Mouse (Mus musculus): ENCODE data around the gene Tceal8.
A peak's percentile ranks its signal among the peaks of the same experiment; 100 is the strongest.
"Not testable (repeated sequence)": the region's sequence is repeated elsewhere in the genome, so short reads cannot be mapped to it uniquely, and the experiment has no call there.

Gene Tceal8

GRCm38 (mm10) chrX:136172118-136172551 is at the start of gene Tceal8:
TSS of gene Tceal8 (minus strand) at chrX:136172342.
- peak; percentile 83 for DNase-seq (ENCODE audit: low spot score in 2 of 2)

DNA sequence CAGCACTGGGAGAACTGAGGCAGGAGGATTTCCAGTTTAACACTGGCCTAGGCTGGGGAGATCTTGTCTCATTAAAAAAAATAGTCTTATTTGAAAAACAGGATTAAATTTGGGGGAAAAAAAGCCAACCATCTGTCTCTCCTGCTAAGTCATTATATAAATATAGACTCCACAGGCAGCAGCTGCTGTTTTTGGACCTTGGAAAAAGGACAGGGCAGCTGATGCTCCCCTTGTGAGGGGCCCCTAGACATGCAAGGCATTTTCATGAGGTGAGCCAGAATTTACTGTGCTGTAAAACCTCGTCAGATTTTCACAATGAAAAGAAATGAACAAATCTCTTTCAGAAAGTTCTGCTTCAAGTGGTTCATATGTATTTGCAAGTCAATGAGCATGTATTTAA is 44.2 kb upstream of the Tceal8 start:
- no peak for DNase-seq (ENCODE audit: low spot score in 2 of 2)

- not testable (repeated sequence) for DNase-seq (ENCODE audit: low spot score in 2 of 2)
These were observed 42.9 kb upstream of the Tceal8 start, which contains the start of the genes Tceal7 and Bex1 for GRCm38 (mm10) chrX:136214729-136215677. TSS of gene Tceal7 (plus strand) at chrX:136214779. TSS of gene Bex1 (minus strand) at chrX:136215513.

- no peak for DNase-seq (ENCODE audit: low spot score in 2 of 2)
These were observed 41.3 kb upstream of the Tceal8 start for GRCm38 (mm10) chrX:136213396-136213795.

DNA sequence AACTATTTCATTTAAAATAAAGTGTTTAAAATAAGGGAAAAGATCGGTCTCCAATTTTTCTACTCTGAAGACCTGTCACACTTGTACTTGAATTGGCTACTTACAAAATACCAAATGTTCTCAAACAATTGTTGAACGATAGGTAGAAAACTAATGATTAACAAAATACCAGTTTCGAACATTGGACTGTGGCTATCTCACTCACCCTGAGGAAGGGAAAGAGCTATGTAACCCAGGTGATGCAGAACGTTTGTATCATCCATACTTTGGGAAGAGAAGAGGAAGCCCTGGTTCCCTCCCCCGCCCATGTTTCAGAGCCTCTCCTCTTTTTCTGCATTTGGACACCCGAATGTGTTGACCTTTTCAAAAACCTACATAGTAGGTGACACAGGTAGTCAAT is 32.3 kb upstream of the Tceal8 start:
- no peak for DNase-seq (ENCODE audit: low spot score in 2 of 2)

DNA sequence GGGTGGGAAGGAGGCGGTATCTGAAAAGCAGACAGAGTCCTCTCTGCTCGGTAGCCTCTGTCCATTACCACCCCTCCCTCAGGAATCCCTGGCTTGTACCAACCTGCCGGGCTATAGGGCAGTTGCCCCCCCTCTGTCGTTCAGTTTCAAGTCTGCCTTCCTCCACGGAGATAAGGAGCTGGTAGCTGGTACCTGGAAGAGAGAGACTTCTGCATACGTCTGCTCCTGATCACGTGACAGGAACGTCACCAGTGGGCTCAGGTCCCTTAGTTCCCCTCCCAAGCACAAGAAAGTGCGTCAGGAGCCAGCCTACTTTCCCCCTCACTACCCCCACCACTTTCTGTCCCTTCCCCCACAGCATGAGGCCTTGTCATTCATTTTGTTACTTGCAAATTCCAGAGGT is 31.5 kb upstream of the Tceal8 start, which contains the start of gene Tceal5:
Gene Tceal5 (minus strand): TSS at position 213 of the 403 bp plus-strand sequence.
- no peak for DNase-seq (ENCODE audit: low spot score in 2 of 2)

DNA sequence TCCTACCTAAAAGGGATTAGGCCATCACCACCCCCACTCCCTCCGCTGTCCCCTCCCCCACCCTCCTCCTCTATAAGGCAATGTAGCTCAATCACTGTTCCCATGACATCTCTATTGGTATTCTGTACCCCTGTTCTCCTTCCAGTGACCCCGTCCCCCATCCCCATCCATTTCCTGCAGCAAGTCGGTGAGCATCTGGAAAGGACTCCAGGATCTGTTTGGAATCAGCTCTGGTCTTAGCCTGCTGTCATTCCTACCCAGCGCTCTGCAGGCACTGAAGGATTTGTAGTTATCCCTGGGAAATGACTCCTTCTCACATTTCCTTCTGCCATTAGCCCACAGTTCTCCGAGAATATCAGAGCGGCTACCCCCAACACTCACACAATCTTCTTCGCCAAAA is 31.1 kb upstream of the Tceal8 start:
- no peak for DNase-seq (ENCODE audit: low spot score in 2 of 2)

DNA sequence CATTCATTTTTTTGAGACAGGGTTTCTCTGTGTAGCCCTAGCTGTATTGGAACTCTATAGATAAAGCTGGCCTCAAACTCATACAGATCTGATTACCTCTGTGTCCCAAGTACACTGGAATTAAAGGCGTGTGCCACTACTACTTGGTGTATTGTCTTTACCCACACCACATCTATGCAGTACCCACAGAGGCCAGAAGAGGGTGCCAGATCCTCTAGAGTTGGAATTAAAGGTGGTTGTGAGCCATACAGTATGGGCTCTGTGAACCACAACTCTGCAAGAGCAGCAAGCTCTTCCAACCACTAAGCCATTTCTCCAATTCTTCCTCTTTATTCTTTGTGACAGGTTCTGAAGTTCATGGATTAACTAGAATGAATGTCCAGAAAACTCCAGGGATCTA is 24.7 kb upstream of the Tceal8 start:
- DNase-seq (ENCODE audit: low spot score in 2 of 2), result peak in 1 of 2 experiments; percentile 8

GRCm38 (mm10) chrX:136195193-136195944 is 23.2 kb upstream of the Tceal8 start:
- no peak for DNase-seq (ENCODE audit: low spot score in 2 of 2)

DNA sequence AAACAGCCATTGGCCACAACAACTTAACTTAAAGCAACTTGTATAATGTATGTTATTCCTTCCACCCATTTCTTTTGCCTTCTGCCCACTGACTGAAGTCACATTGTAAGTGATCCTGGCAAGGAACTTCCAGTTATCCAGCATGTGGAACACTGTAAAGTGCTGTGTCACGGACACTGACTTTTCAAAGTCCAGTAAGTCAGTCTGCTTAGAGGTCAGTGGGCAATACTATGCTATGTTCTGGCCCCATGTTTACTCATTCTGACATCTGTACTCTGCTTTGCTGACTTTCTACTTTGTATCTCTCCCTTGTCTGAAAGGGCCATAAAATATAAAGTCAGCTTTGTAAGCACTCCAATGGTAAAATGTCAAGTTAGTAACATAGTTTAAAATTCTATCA is 11.0 kb upstream of the Tceal8 start:
- no peak for DNase-seq (ENCODE audit: low spot score in 2 of 2)

DNA sequence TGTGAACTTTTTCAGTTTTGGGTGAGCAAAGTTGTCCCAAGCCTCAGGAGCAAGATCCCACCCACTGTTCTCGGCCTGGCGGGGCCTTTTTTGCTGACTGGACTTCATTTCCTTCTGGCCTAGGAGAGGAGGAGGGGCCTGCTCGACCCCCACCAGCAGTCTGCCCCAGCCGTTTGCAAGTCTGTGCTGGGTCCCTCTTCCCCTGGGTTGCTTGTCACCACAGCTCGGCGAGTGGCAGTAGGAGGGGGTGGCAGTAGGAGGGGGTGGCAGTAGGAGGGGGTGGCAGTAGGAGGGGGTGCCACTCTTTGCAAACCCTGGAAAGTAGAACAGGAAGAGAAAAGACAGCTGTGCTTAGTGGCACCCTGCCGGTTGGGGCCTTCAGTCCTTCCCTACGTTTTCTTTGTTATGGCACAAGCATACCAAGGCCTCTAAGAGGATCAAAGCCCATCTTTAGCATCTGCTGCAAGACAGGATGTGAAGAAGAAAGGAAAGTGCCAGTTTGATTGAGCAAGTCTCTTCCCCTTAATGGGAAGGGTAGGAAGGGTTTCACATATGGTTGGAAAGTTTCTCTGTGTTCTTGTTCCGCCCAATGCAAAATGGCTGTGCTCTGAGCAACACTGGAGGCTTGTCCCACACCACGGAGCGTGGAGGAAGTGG is 8.9 kb upstream of the Tceal8 start:
- no peak for DNase-seq (ENCODE audit: low spot score in 2 of 2)

GRCm38 (mm10) chrX:136172786-136173185 is 644 bp upstream of the Tceal8 start:
- DNase-seq (ENCODE audit: low spot score in 2 of 2), result no peak

DNA sequence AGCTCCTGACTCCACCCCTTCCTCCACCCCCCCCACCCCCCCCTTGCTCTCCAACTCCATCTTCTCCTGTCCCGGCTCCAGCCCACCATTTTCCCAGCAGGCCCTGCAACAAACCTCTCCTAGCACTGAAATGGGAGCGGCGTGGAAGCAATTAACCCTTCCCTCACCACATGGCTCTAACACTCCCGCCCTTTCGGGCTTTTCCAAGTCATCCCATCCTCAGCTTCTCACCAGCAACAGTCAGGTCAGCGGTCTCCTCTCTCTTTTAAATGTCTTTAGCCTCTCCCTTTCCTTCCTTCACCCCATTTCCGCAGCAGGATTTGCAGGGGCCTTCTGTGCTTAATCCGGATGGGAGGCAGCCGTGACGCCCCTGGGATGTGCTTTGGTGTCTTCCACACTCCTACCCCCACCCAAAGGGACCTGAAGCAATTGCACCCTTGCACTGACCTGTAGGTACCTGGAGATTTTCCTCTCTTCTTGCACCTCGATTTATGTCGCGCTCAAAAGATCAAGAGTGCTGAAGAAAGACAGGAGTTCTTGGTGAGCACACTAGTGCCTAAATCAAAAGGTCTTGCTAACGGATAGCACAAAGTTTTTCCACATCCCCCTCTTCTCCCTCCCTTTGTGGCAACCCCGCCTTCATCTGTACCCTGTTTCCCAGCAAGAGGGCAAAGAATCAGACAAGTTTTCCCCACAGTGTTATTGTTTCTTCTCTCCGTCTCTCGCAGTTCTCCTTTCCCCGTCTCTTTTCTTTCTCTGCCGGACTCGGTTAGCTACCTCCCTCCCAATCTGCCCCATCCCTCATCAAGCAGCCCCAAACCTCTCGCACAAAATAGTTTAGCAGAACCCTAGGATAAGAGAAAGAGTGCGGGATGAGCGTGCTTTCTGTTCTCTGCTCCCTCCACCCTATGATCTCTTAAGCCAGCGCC is 689 bp downstream of the Tceal8 start:
- DNase-seq (ENCODE audit: low spot score in 2 of 2), result peak; percentile 44 to 49

DNA sequence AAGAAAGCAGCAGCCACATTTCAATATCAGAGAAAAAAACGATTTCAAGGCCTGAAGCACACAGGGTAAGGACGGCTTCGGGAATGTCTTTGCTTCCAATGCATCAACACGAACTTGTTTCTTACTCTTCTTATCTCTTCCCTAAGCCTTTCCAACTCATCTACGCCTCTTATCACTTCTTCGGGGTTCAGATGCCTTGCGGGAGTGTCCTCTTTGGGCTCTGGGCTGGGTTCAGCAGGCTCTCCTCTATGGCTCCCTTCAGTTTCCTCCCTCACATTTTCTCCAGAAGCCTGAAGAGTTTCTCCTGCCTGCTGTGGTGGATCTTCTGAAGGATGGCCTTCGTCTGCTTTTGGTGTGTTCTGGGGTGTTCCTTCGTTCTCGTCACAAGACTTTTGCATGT is 1.5 kb downstream of the Tceal8 start:
- DNase-seq (ENCODE audit: low spot score in 2 of 2), result peak in 1 of 2 experiments; percentile 0

DNA sequence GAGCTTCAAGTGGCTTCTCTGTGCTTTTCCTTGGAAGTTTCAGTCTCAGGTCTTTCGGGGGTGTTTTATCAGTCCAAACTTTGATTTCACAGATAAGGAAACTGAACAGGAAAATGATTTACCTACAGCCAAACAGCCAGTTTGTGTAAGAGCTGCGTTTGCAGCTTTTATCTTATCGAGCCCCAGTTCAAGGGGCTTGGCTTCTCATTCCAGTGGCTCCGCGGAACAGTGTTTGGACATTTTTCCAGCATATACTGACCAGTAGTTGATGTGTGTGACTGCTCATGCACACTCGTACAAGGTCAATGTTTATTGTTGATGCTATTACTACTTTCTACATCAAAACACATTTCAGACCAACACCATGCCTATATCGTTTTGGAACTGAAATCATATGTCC is 27.9 kb downstream of the Tceal8 start:
- DNase-seq (ENCODE audit: low spot score in 2 of 2), result no peak

DNA sequence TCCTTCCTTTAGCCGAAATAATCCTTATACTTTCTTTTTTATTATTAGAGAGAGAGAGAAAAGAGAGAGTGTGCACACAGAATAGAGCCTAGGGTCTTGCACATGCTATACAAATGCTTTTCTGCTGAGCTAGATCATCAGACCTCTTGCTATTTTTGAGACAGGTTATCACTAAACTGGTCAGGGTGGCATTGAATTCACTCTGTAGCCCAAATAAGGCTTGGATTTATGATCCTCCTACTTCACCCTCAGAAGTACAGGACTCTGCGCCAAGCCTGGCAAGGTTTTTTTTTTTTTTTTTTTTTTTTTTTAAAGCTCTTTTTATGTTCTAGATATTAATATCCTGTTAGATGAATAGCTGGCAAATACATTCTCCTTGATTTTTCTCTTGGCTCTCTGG is 28.4 kb downstream of the Tceal8 start:
- DNase-seq (ENCODE audit: low spot score in 2 of 2), result no peak

DNA sequence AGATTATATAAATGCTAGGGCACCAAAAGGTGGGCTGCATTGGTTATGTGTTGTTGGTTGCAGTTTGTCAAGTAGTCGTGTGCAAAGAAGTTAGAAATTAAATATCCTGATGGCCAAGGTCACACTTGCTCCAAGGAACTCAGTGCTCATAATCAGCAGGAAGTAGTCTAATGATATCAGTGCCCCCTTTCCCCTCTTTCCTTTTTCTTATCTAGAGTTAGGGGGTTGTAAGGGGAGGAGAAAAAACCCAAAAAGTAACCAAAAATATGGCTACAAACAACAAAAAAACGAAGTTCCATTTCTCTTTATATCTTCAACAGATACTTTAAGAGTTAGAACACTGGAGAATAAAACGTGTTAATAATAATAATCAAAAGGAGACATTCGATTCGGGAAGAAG is 30.8 kb downstream of the Tceal8 start:
- no peak for DNase-seq (ENCODE audit: low spot score in 2 of 2)

GRCm38 (mm10) chrX:136139640-136140004 is 32.5 kb downstream of the Tceal8 start:
- not testable (repeated sequence) for DNase-seq (ENCODE audit: low spot score in 2 of 2)

DNA sequence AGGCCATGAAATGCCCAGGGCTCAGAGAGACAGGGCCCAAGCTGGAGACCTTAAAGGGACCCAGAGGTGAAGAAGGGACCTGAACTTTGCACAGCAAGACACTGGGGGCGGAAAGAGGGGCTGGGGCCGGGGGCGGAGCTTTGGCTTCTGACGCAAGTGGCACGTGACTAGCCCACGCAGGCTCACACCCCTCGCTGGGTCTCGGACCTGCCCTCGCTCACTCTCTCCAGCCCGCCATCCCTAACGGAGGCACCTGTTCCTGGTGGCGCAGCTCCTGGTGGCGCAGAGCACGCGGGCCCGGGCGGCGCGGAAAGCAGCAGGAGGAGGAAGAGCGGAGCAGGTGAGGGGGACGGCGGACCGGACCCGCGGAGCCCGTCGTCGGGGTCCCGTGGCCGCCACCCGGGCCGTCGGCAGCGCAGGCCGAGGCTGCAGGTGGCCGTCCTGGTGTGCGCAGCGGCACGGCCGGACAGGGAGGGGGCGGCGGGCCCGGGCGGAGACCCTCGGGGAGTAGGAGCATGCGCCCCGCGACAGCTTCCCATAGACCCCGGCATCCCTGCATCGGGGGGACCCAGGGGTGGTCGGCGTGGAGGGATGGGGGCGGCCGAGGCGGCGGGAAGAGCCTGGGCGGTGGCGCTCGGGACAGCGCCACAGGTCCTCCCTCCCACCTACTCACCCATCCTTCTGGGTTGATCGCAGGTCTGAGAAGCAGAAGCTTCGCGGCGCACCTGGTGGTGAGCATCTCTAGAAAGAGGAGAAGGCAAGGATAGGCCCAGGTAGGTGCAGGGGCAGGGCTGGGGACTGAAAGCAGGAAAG is 33.1 kb downstream of the Tceal8 start, which contains the start of gene Bex4:
Gene Bex4 (plus strand): TSS at position 170 of the 813 bp plus-strand sequence.
- not testable (repeated sequence) for DNase-seq (ENCODE audit: low spot score in 2 of 2)

DNA sequence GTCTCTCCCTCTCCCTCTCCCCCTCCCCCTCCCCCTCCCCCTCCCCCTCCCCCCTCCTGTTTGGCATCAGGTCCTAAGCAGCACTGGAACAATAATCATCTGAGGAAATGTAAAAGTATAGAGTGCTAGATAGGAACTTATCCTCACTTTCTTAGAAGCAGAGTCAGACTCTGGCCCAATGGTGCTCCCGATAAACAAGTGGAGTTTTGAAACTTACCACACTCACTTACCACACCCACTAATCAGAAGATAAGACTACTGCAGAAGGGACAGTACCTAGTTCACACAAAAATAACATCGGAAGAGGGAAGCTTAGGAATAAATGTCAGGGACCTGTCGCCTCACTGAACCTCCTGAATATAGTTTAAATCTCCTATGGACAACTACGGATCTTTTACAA is 36.6 kb downstream of the Tceal8 start:
- no peak for DNase-seq (ENCODE audit: low spot score in 2 of 2)

Data from heart, adult 9 months (tissue).